Mouse (Mus musculus): ENCODE measurements around the gene Islr. TPM values are rescaled to one million over a fixed set of nuclear protein-coding genes. Genes with fewer than 3 reads are reported as not detected.
A peak's percentile ranks its signal among the peaks of the same experiment; 100 is the strongest.
"Not testable (repeated sequence)": the region's sequence is repeated elsewhere in the genome, so short reads cannot be mapped to it uniquely, and the experiment has no call there.

Islr gene
- 55.6 and 68.8 TPM in 2 replicates for total RNA-seq (2014; rRNA removed)
- 32.5 and 36.5 TPM in 2 replicates for polyA plus RNA-seq (2015; fragmentation: Nextera tagmentation; extraction: Ambion mirVana)

DNA sequence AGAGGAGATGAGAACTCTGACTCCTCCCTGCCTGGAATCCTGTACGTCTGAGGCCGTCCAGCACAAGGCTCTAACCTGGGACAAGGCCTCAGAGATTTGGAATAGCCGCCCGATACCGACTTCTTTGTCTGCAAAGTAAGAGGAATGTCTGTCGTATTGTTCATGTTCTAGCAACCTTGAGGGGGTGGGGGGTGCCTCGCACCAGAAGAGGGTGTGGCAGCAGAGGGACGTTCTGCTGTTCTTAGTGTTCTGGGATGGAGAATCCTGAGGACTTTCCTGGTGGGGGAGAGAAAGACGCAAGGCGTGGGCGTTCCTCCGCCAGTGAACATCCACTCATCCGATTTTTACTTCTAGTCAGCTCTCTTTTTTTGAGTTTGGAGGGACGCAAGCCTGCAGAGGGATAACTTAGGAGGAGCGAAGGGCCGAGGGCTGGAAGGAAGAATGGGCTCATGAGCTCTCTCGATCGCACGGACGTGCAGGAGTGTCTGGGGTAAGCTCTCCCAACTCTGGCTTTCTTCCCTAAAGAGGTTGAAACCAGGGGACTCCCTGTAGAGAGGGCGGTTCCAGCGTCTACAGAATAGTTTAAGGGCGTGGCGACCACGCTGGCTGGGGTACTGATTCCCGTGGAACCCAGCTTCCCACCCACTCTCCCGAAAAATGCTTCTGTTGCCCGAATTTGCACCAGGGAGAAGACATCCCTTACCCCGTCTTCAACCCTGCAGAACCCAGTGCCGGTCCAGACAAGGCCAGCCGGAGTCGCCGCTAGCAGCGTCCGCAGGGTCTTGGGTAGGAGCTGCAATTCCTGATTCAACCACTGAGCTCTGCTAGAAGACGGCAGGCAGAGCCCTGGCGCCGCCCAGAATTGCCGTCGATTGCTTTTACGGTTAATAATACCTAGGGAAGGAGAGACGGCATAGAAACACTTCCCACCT, at the start of gene Islr, which contains the start of gene Islr2:
TSS of gene Islr (minus strand) at position 791 of the 932 bp plus-strand sequence.
TSS of gene Islr2 (minus strand) at position 804 of the 932 bp plus-strand sequence.
- WGBS: 4% methylated on average over 42 of the region's 42 CpGs
- peak; percentile 70 for TF ChIP-seq CTCF (IDR thresholded peaks at IDR 0.05)
- peaks cover 2% of the 10 kb centered on the region; the same call in 1 of the 2 replicates for H3K4me1 ChIP-seq (ENCODE audit: insufficient read depth, low read length)
- H3K36me3 ChIP-seq (ENCODE audit: insufficient read depth, low read length): no peaks in the 10 kb centered on the region
- H3K4me3 ChIP-seq (ENCODE audit: low read depth, low read length): peak within 1 kb of the TSS; percentile 26
- peak within 1 kb of the TSS; percentile 66 for H3K4me2 ChIP-seq (ENCODE audit: low read depth, low read length, poor library complexity, severe bottlenecking)
- ATAC-seq (ENCODE audit: low FRiP score) (peak; percentile 55), DNase-seq (ENCODE audit: low spot score) (peak; percentile 83)
- peak within 1 kb of the TSS; percentile 69 for H3K27ac ChIP-seq (ENCODE audit: low read depth, low read length)
- no peak within 1 kb of the TSS for H3K9ac ChIP-seq (replicated peaks; ENCODE audit: low read length, poor library complexity, severe bottlenecking)
- no peaks in the 10 kb centered on the region for H3K9me3 ChIP-seq (ENCODE audit: low read length)
- peaks cover 41% of the 10 kb centered on the region for H3K27me3 ChIP-seq (ENCODE audit: insufficient read depth, low read length)

DNA sequence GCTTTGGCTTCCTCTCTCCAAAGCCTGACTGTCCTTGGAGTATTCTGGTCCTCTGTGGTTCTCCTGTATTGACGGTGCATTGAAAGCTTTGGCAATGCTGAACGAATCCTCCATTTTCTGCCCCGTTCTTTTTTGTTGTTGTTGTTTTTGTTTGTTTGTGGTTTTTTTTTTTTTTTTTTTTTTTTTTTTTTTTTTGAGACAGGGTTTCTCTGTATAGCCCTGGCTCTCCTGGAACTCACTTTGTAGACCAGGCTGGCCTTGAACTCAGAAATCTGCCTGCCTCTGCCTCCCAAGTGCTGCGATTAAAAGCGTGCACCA, 49.7 kb upstream of the Islr start:
- H3K4me1 ChIP-seq (ENCODE audit: insufficient read depth, low read length); H3K27me3 ChIP-seq (ENCODE audit: insufficient read depth, low read length); DNase-seq (ENCODE audit: low spot score); ATAC-seq (ENCODE audit: low FRiP score); H3K9me3 ChIP-seq (ENCODE audit: low read length): not testable (repeated sequence)
- H3K4me2 ChIP-seq (ENCODE audit: low read depth, low read length, poor library complexity, severe bottlenecking): peak overlapping the region; percentile 59
- peaks cover 26% of the 10 kb centered on the region for H3K36me3 ChIP-seq (ENCODE audit: insufficient read depth, low read length)
- H3K9ac ChIP-seq (replicated peaks; ENCODE audit: low read length, poor library complexity, severe bottlenecking): peak overlapping the region; percentile 79
- H3K4me3 ChIP-seq (ENCODE audit: low read depth, low read length): peak overlapping the region; percentile 78
- peak overlapping the region; percentile 78; the same call in 1 of the 2 replicates for H3K27ac ChIP-seq (ENCODE audit: low read depth, low read length)
- WGBS: 70% methylated on average over 5 of the region's 5 CpGs

DNA sequence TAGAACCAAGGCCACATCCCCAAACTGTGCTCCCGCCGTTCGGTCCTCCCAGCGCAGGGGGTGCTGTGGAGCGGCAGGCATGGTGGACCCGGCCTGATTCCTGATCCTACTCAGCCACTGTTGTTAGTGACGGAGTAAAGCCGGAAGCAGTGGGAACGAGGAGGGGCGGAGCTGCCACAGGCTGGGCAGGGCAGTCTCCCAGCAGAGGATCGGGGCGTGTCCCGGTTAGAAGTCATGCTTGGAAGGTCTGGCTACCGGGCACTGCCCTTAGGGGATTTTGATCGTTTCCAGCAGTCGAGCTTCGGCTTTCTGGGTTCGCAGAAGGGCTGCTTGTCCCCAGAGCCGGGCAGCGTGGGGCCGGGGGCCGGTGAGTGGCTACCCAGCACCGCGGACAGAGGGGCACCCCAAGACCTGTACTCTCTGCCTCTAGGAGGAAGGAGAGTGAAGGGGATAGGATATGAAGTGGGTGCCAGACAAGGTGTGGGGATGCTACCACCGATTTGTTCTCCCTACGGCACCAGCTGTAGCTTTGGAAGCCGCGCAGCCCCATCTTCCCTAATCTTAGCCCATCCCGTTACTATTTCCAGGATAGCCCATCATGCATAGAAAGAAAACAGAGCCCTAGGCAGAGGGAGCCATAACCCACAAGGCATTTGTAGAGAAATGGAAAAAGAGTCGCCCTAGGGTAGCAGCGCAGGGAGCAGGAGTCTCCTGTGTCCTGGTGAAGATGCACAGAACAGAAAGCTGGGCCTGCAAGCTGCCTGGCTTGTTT, 49.1 kb upstream of the Islr start, which contains the start of gene Stoml1:
TSS of gene Stoml1 (plus strand) at position 132 of the 772 bp plus-strand sequence.
- WGBS: under 1% methylated on average over 31 of the region's 31 CpGs

DNA sequence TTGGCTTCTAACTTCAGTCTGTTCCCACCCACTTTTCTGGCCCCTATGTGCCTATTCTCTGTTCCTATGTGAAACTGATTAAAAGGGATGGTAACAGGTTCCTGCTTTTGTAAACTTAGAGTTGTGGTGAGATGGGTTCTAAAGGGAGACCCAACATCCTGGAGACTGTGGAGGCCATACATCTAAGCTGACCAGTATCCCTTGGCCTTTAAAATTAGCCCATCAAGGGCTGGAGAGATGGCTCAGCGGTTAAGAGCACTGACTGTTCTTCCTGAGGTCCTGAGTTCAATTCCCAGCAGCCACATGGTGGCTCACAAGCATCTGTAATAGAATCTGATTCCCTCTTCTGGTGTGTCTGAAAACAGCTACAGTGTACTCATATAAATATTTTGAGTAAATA, 46.6 kb upstream of the Islr start:
- DNase-seq (ENCODE audit: low spot score); H3K4me3 ChIP-seq (ENCODE audit: low read depth, low read length); H3K36me3 ChIP-seq (ENCODE audit: insufficient read depth, low read length); H3K27me3 ChIP-seq (ENCODE audit: insufficient read depth, low read length); H3K9ac ChIP-seq (replicated peaks; ENCODE audit: low read length, poor library complexity, severe bottlenecking); ATAC-seq (ENCODE audit: low FRiP score); H3K4me1 ChIP-seq (ENCODE audit: insufficient read depth, low read length); H3K27ac ChIP-seq (ENCODE audit: low read depth, low read length); H3K9me3 ChIP-seq (ENCODE audit: low read length); H3K4me2 ChIP-seq (ENCODE audit: low read depth, low read length, poor library complexity, severe bottlenecking): not testable (repeated sequence)
- 88% methylated on average over 1 of the region's 1 CpGs for WGBS

More for the DNA sequence above, 49.1 kb upstream of the Islr start, which contains the start of gene Stoml1:
- Histone ChIP-seq H3K4me2 (ENCODE audit: low read depth, low read length, poor library complexity, severe bottlenecking) (peak within 1 kb of the TSS; percentile 59), H3K36me3 (ENCODE audit: insufficient read depth, low read length) (peaks cover 22% of the 10 kb centered on the region), H3K9me3 (ENCODE audit: low read length) (no peaks in the 10 kb centered on the region), H3K4me1 (ENCODE audit: insufficient read depth, low read length) (no peaks in the 10 kb centered on the region), H3K27me3 (ENCODE audit: insufficient read depth, low read length) (no peaks in the 10 kb centered on the region), H3K9ac (replicated peaks; ENCODE audit: low read length, poor library complexity, severe bottlenecking) (peak within 1 kb of the TSS; percentile 79), H3K4me3 (ENCODE audit: low read depth, low read length) (peak within 1 kb of the TSS; percentile 78), H3K27ac (ENCODE audit: low read depth, low read length) (peak within 1 kb of the TSS; percentile 78)
- peak; percentile 96 for DNase-seq (ENCODE audit: low spot score)
- ATAC-seq (ENCODE audit: low FRiP score): peak; percentile 94
- peak; percentile 98 for TF ChIP-seq CTCF (IDR thresholded peaks at IDR 0.05)

DNA sequence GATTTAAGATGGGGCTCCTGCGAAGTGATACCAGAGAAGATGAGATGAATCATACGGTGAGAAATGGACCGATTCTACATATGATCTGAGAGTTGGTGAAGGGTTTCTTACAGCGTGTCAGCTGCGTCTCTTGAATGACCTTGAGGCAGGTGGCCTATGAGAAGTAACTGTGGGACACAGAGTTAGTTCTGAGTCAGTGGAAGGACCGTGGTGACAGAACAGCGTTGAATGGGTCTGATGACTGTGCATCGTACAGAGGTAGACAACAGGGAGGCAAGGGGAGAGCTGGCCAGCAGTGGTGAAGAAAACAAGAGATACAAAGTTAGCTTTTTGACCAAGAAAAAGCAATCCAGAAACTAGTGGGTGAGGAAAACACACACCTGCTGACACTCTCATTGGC, 46.2 kb upstream of the Islr start:
- TF ChIP-seq CTCF (IDR thresholded peaks at IDR 0.05): no peak
- Histone ChIP-seq H3K9ac (replicated peaks; ENCODE audit: low read length, poor library complexity, severe bottlenecking) (0 out of 2 replicates have a peak overlapping the region, but pooled peaks have one; percentile 46), H3K27me3 (ENCODE audit: insufficient read depth, low read length) (no peaks in the 10 kb centered on the region), H3K4me1 (ENCODE audit: insufficient read depth, low read length) (peaks cover 4% of the 10 kb centered on the region; the same call in 1 of the 2 replicates), H3K4me3 (ENCODE audit: low read depth, low read length) (no peak overlapping the region), H3K36me3 (ENCODE audit: insufficient read depth, low read length) (no peaks in the 10 kb centered on the region), H3K4me2 (ENCODE audit: low read depth, low read length, poor library complexity, severe bottlenecking) (peak overlapping the region; percentile 54), H3K9me3 (ENCODE audit: low read length) (no peaks in the 10 kb centered on the region), H3K27ac (ENCODE audit: low read depth, low read length) (peak overlapping the region; percentile 39; the same call in 1 of the 2 replicates)
- no peak for DNase-seq (ENCODE audit: low spot score)
- ATAC-seq (ENCODE audit: low FRiP score): no peak
- 77% methylated on average over 8 of the region's 8 CpGs for WGBS
